Mouse (Mus musculus): ENCODE measurements around the gene Fasn. TPM values are rescaled to one million over a fixed set of nuclear protein-coding genes. Genes with fewer than 3 reads are reported as not detected.
"Not testable (repeated sequence)": the region's sequence is repeated elsewhere in the genome, so short reads cannot be mapped to it uniquely, and the experiment has no call there.

Fasn gene
- polyA plus RNA-seq, 1 experiment from 2014 or later, result 49.3 TPM

GRCm38 (mm10) chr11:120773463-120774190 lies 50.7 kb downstream of the Fasn start:
- H3K27me3 ChIP-seq, result no peaks in the 10 kb centered on the region
- no peak overlapping the region for H3K9ac ChIP-seq
- no peaks in the 10 kb centered on the region for H3K36me3 ChIP-seq
- no peak overlapping the region for H3K4me3 ChIP-seq
- no peak overlapping the region for H3K4me2 ChIP-seq
- ATAC-seq (ENCODE audit: insufficient number of reproducible peaks, insufficient read depth, low FRiP score, low TSS enrichment, low read depth), result no peak
- H3K27ac ChIP-seq, result no peak overlapping the region
- no peaks in the 10 kb centered on the region for H3K9me3 ChIP-seq
- WGBS, result 81% methylated on average over 7 of the region's 7 CpGs
- H3K4me1 ChIP-seq, result peaks cover 11% of the 10 kb centered on the region

GRCm38 (mm10) chr11:120772749-120773148 lies 51.6 kb downstream of the Fasn start:
- Histone ChIP-seq H3K27ac (no peak overlapping the region), H3K4me2 (no peak overlapping the region), H3K4me1 (peaks cover 11% of the 10 kb centered on the region), H3K36me3 (no peaks in the 10 kb centered on the region), H3K4me3 (no peak overlapping the region), H3K9ac (no peak overlapping the region), H3K9me3 (no peaks in the 10 kb centered on the region), H3K27me3 (no peaks in the 10 kb centered on the region)
- ATAC-seq (ENCODE audit: insufficient number of reproducible peaks, insufficient read depth, low FRiP score, low TSS enrichment, low read depth), result no peak
- WGBS, result 76% methylated on average over 3 of the region's 3 CpGs

GRCm38 (mm10) chr11:120768206-120768605 lies 56.1 kb downstream of the Fasn start:
- Histone ChIP-seq H3K4me1 (no peaks in the 10 kb centered on the region), H3K9me3 (no peaks in the 10 kb centered on the region), H3K4me3 (no peak overlapping the region), H3K27ac (no peak overlapping the region), H3K9ac (no peak overlapping the region), H3K4me2 (no peak overlapping the region), H3K36me3 (no peaks in the 10 kb centered on the region), H3K27me3 (no peaks in the 10 kb centered on the region; the same call in 1 of the 2 replicates)
- no peak for ATAC-seq (ENCODE audit: insufficient number of reproducible peaks, insufficient read depth, low FRiP score, low TSS enrichment, low read depth)
- WGBS, result 62% methylated on average over 1 of the region's 1 CpGs

GRCm38 (mm10) chr11:120767023-120767422 lies 57.3 kb downstream of the Fasn start:
- not testable (repeated sequence) for H3K9ac ChIP-seq, H3K4me3 ChIP-seq
- WGBS, result 67% methylated on average over 4 of the region's 7 CpGs

GRCm38 (mm10) chr11:120763121-120763999 lies 61.0 kb downstream of the Fasn start:
- H3K9ac ChIP-seq, result peak overlapping the region; percentile 49; the same call in 1 of the 2 replicates
- H3K27ac ChIP-seq, H3K36me3 ChIP-seq, H3K4me1 ChIP-seq, H3K9me3 ChIP-seq: not testable (repeated sequence)
- H3K27me3 ChIP-seq, result peaks cover 15% of the 10 kb centered on the region
- peak overlapping the region; percentile 44 for H3K4me2 ChIP-seq
- WGBS, result 12% methylated on average over 5 of the region's 23 CpGs
- H3K4me3 ChIP-seq, result 0 out of 2 replicates have a peak overlapping the region, but pooled peaks have one; percentile 12
- peak; percentile 22; the same call in 1 of the 2 replicates for ATAC-seq (ENCODE audit: insufficient number of reproducible peaks, insufficient read depth, low FRiP score, low TSS enrichment, low read depth)

More at GRCm38 (mm10) chr11:120767023-120767422, 57.3 kb downstream of the Fasn start:
- H3K27me3 ChIP-seq; H3K36me3 ChIP-seq; H3K9me3 ChIP-seq; H3K4me2 ChIP-seq; H3K27ac ChIP-seq; ATAC-seq (ENCODE audit: insufficient number of reproducible peaks, insufficient read depth, low FRiP score, low TSS enrichment, low read depth); H3K4me1 ChIP-seq: not testable (repeated sequence)

- H3K9ac ChIP-seq, result peak within 1 kb of the TSS; percentile 49
- H3K27me3 ChIP-seq, result peaks cover 15% of the 10 kb centered on the region
- H3K9me3 ChIP-seq, result peaks cover 12% of the 10 kb centered on the region
- not testable (repeated sequence) for H3K27ac ChIP-seq; H3K36me3 ChIP-seq; H3K4me1 ChIP-seq; ATAC-seq (ENCODE audit: insufficient number of reproducible peaks, insufficient read depth, low FRiP score, low TSS enrichment, low read depth)
- WGBS, result 20% methylated on average over 14 of the region's 14 CpGs
- peak within 1 kb of the TSS; percentile 12; the same call in 1 of the 2 replicates for H3K4me3 ChIP-seq
- peak within 1 kb of the TSS; percentile 44 for H3K4me2 ChIP-seq
Observed at GRCm38 (mm10) chr11:120762672-120763041, 61.7 kb downstream of the Fasn start, which contains the start of gene Hmga1b. Hmga1b (plus strand) TSS chr11:120762794.

- peaks cover 12% of the 10 kb centered on the region for H3K9me3 ChIP-seq
- H3K36me3 ChIP-seq, result no peaks in the 10 kb centered on the region
- peaks cover 15% of the 10 kb centered on the region for H3K27me3 ChIP-seq
- peak overlapping the region; percentile 44 for H3K4me2 ChIP-seq
- no peak overlapping the region for H3K27ac ChIP-seq
- 0 out of 2 replicates have a peak, but pooled peaks have one; percentile 34 for ATAC-seq (ENCODE audit: insufficient number of reproducible peaks, insufficient read depth, low FRiP score, low TSS enrichment, low read depth)
- peak overlapping the region; percentile 49 for H3K9ac ChIP-seq
- 72% methylated on average over 14 of the region's 14 CpGs for WGBS
- H3K4me3 ChIP-seq, result no peak overlapping the region
- peaks cover 6% of the 10 kb centered on the region; the same call in 1 of the 2 replicates for H3K4me1 ChIP-seq
Observed at GRCm38 (mm10) chr11:120761811-120762671, 62.3 kb downstream of the Fasn start.

- Histone ChIP-seq H3K4me3 (no peak overlapping the region), H3K36me3 (no peaks in the 10 kb centered on the region), H3K9me3 (peaks cover 12% of the 10 kb centered on the region), H3K9ac (no peak overlapping the region), H3K4me2 (no peak overlapping the region), H3K27me3 (peaks cover 15% of the 10 kb centered on the region), H3K27ac (no peak overlapping the region), H3K4me1 (peaks cover 6% of the 10 kb centered on the region; the same call in 1 of the 2 replicates)
- ATAC-seq (ENCODE audit: insufficient number of reproducible peaks, insufficient read depth, low FRiP score, low TSS enrichment, low read depth), result no peak
- 86% methylated on average over 9 of the region's 9 CpGs for WGBS
Observed at GRCm38 (mm10) chr11:120760236-120760635, 64.1 kb downstream of the Fasn start.

Other genes starting within 250 kb of the Fasn start
- 535 and 580 TPM in 2 replicates for gene Arhgdia, start 242.9 kb downstream of the Fasn start, polyA plus RNA-seq (2015; fragmentation: Nextera tagmentation; extraction: Ambion mirVana)
- gene Alyref, start 226.2 kb downstream of the Fasn start, polyA plus RNA-seq (2015; fragmentation: Nextera tagmentation; extraction: Ambion mirVana), result 492 and 529 TPM in 2 replicates
- 219 and 222 TPM in 2 replicates for gene Anapc11, start 226.1 kb downstream of the Fasn start, polyA plus RNA-seq (2015; fragmentation: Nextera tagmentation; extraction: Ambion mirVana)
- gene Npb, start 216.1 kb downstream of the Fasn start, polyA plus RNA-seq (2015; fragmentation: Nextera tagmentation; extraction: Ambion mirVana), result 0.98 and 1.7 TPM in 2 replicates
- gene Pcyt2, start 206.6 kb downstream of the Fasn start, polyA plus RNA-seq (2015; fragmentation: Nextera tagmentation; extraction: Ambion mirVana), result 150 and 152 TPM in 2 replicates
- 26.6 and 30.0 TPM in 2 replicates for gene Sirt7, start 199.3 kb downstream of the Fasn start, polyA plus RNA-seq (2015; fragmentation: Nextera tagmentation; extraction: Ambion mirVana)
- 22.0 and 30.0 TPM in 2 replicates for gene Mafg, start 190.9 kb downstream of the Fasn start, polyA plus RNA-seq (2015; fragmentation: Nextera tagmentation; extraction: Ambion mirVana)
- gene Pycr1, start 180.8 kb downstream of the Fasn start, polyA plus RNA-seq (2015; fragmentation: Nextera tagmentation; extraction: Ambion mirVana), result 27.7 and 34.9 TPM in 2 replicates
- not detected in 2 replicates for gene Myadml2, start 176.4 kb downstream of the Fasn start, polyA plus RNA-seq (2015; fragmentation: Nextera tagmentation; extraction: Ambion mirVana)
- gene Notum, start 163.4 kb downstream of the Fasn start, polyA plus RNA-seq (2015; fragmentation: Nextera tagmentation; extraction: Ambion mirVana), result 4.3 and 7.2 TPM in 2 replicates
- gene Aspscr1, start 151.6 kb downstream of the Fasn start, polyA plus RNA-seq (2015; fragmentation: Nextera tagmentation; extraction: Ambion mirVana), result 109 and 123 TPM in 2 replicates
- gene Cenpx, start 110.8 kb downstream of the Fasn start, polyA plus RNA-seq (2015; fragmentation: Nextera tagmentation; extraction: Ambion mirVana), result 132 and 154 TPM in 2 replicates
- 71.0 and 77.8 TPM in 2 replicates for gene Lrrc45, start 110.6 kb downstream of the Fasn start, polyA plus RNA-seq (2015; fragmentation: Nextera tagmentation; extraction: Ambion mirVana)
- 66.0 and 72.6 TPM in 2 replicates for gene Rac3, start 103.1 kb downstream of the Fasn start, polyA plus RNA-seq (2015; fragmentation: Nextera tagmentation; extraction: Ambion mirVana)
- gene Dcxr, start 97.3 kb downstream of the Fasn start, polyA plus RNA-seq (2015; fragmentation: Nextera tagmentation; extraction: Ambion mirVana), result 17.9 and 18.3 TPM in 2 replicates
- 27.1 and 32.3 TPM in 2 replicates for gene Cbr2, start 92.4 kb downstream of the Fasn start, polyA plus RNA-seq (2015; fragmentation: Nextera tagmentation; extraction: Ambion mirVana)
- 4.3 and 9.4 TPM in 2 replicates for gene Hmga1b, start 61.8 kb downstream of the Fasn start, polyA plus RNA-seq (2015; fragmentation: Nextera tagmentation; extraction: Ambion mirVana)
- gene Rfng, start 40.3 kb downstream of the Fasn start, polyA plus RNA-seq (2015; fragmentation: Nextera tagmentation; extraction: Ambion mirVana), result 52.2 and 52.4 TPM in 2 replicates
- 223 and 233 TPM in 2 replicates for gene Gps1, start 40.3 kb downstream of the Fasn start, polyA plus RNA-seq (2015; fragmentation: Nextera tagmentation; extraction: Ambion mirVana)
- 53.7 and 61.0 TPM in 2 replicates for gene Dus1l, start 28.1 kb downstream of the Fasn start, polyA plus RNA-seq (2015; fragmentation: Nextera tagmentation; extraction: Ambion mirVana)
- 6.1 and 6.8 TPM in 2 replicates for gene Ccdc57, start 108.3 kb upstream of the Fasn start, polyA plus RNA-seq (2015; fragmentation: Nextera tagmentation; extraction: Ambion mirVana)
- gene Slc16a3, start 123.9 kb upstream of the Fasn start, polyA plus RNA-seq (2015; fragmentation: Nextera tagmentation; extraction: Ambion mirVana), result 56.4 and 63.4 TPM in 2 replicates
- gene Csnk1d, start 166.8 kb upstream of the Fasn start, polyA plus RNA-seq (2015; fragmentation: Nextera tagmentation; extraction: Ambion mirVana), result 132 and 134 TPM in 2 replicates
- gene Cd7, start 214.9 kb upstream of the Fasn start, polyA plus RNA-seq (2015; fragmentation: Nextera tagmentation; extraction: Ambion mirVana), result 0.28 and 0.49 TPM in 2 replicates
- 0.59 and 0.99 TPM in 2 replicates for gene Sectm1b, start 239.0 kb upstream of the Fasn start, polyA plus RNA-seq (2015; fragmentation: Nextera tagmentation; extraction: Ambion mirVana)

All from embryonic facial prominence, embryonic 13.5 days (tissue).